Mouse (Mus musculus): ENCODE measurements at regions not wholly inside any gene's neighbourhood (a gene's known extent, or its start where the extent isn't known, plus 50 kb on each side); places are given as distances from the start of the nearest gene placed in this dataset.

DNA sequence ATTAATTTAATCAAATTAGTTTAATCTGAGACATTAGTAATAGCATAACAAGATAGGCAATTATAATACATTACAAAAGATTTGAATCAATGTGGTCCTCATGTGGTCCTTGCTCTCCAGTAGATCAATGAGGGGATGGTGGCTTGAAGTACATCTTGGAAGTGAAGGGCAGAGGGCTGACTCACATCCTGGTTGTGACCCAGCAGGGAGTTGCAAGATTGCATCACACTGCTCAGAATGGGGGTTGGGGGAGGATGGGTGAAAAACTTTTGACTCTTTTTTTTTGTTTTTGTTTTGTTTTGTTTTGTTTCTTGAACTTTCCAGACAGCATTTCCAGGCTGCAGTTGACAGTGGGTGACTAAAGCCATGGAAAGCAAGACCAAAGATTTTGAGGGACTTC is 191.1 kb upstream of the Dio3 start:
- TF ChIP-seq CTCF (IDR thresholded peaks at IDR 0.05; ENCODE audit: low read depth), result no peak
- no peak for TF ChIP-seq EP300 (optimal IDR thresholded peaks at IDR 0.05)

All from stomach, postnatal 0 days (tissue).